Mouse (Mus musculus) liver, embryonic 14.5 days (tissue): ENCODE results near the gene Adipor2. TPM values are rescaled to one million over a fixed set of nuclear protein-coding genes. Genes with fewer than 3 reads are reported as not detected.
A peak's percentile ranks its signal among the peaks of the same experiment; 100 is the strongest.

Experiments used
- ATAC-seq: fragments of 200-750 bp; cut with Nextera tagmentation; 2 replicates; pipeline ENCODE4 v1.8.0; 2017; ENCODE audit warnings: moderate number of reproducible peaks, mild to moderate bottlenecking, moderate library complexity; ENCODE audit not compliant: insufficient read depth
- DNase-seq, 3 experiments: peaks; one replicate each; pipeline ENCODE4 v3.0.0-alpha.2; 2012 to 2013; ENCODE audit warnings: low read depth in 3 of 3, low spot score in 3 of 3
- H3K27ac ChIP-seq: fragments of 300-500 bp; sonication (generic); 2 replicates; pipeline ENCODE4 v1.5.1; 2014; ENCODE audit warnings: moderate library complexity, mild to moderate bottlenecking, control low read depth, inconsistent platforms
- H3K27me3 ChIP-seq: fragments of 300-500 bp; sonication (generic); 2 replicates; pipeline ENCODE4 v1.6.1; 2014; ENCODE audit warnings: mild to moderate bottlenecking, low read length, moderate library complexity; ENCODE audit not compliant: control insufficient read depth, insufficient read depth
- H3K36me3 ChIP-seq: fragments of 300-500 bp; sonication (generic); replicated peaks from 2 replicates; pipeline ENCODE4 v1.6.1; 2014; ENCODE audit warnings: low read depth; ENCODE audit not compliant: control insufficient read depth, insufficient read depth
- H3K4me1 ChIP-seq, 2 experiments: fragments of 200-500 bp in 1 of 2; fragments of 300-500 bp in 1 of 2; sonication (generic) in 1 of 2; replicated peaks; 2 replicates each; pipeline ENCODE4 v1.6.1; 2012 to 2014; ENCODE audit warnings: antibody characterized with exemption in 1 of 2, inconsistent platforms in 1 of 2, low read length in 1 of 2; ENCODE audit not compliant: control insufficient read depth in 2 of 2, insufficient read depth in 2 of 2
- H3K4me2 ChIP-seq: fragments of 300-500 bp; sonication (generic); 2 replicates; pipeline ENCODE4 v1.6.1; 2014; ENCODE audit warnings: low read depth, mild to moderate bottlenecking, control low read depth, moderate library complexity
- H3K4me3 ChIP-seq, 2 experiments: fragments of 200-500 bp in 1 of 2; fragments of 300-500 bp in 1 of 2; sonication (generic) in 1 of 2; 2 replicates each; pipeline ENCODE4 v1.5.1; 2012 to 2014; ENCODE audit warnings: low read depth in 2 of 2, low read length in 2 of 2, mild to moderate bottlenecking in 2 of 2, control low read depth in 1 of 2, inconsistent platforms in 1 of 2, moderate library complexity in 1 of 2; ENCODE audit not compliant: insufficient read depth in 1 of 2
- H3K9ac ChIP-seq: fragments of 300-500 bp; sonication (generic); replicated peaks from 2 replicates; pipeline ENCODE4 v1.6.1; 2014; ENCODE audit warnings: mild to moderate bottlenecking, control low read depth, moderate library complexity
- H3K9me3 ChIP-seq: fragments of 300-500 bp; sonication (generic); 2 replicates; pipeline ENCODE4 v1.6.1; 2016; ENCODE audit warnings: low read length, mixed read lengths; ENCODE audit not compliant: control insufficient read depth
- CTCF ChIP-seq: IDR thresholded peaks from 2 replicates; pipeline ENCODE4 v1.5.1; 2016; ENCODE audit warnings: antibody characterized with exemption, low read depth, control low read depth
- EP300 ChIP-seq: IDR thresholded peaks from 2 replicates; pipeline ENCODE4 v1.6.1; 2016; ENCODE audit warnings: antibody characterized with exemption, low read depth
- WGBS: fragments of 180-500 bp; shearing (Covaris S2); extraction: QIAGEN DNeasy Blood & Tissue Kit; methylation state at CpG from one replicate; pipeline ENCODE4 v1.1.7; 2014; ENCODE audit not compliant: insufficient replicate concordance; 5-methylcytosine and 5-hydroxymethylcytosine counted together
- polyA plus RNA-seq, 2 experiments: library from polyadenylated mRNA; depleted of rRNA in 1 of 2; stranded (reverse) in 1 of 2; unstranded in 1 of 2; fragments of >200 nt; fragmentation: Nextera tagmentation in 1 of 2; extraction: Ambion mirVana in 1 of 2; gene quantifications; 2 replicates each; pipeline versions ENCODE4 v1.2.1 to v1.2.3; 2012 to 2014

Adipor2 gene
- polyA plus RNA-seq, 2 experiments = 17.7 to 18.4 TPM

GRCm38 (mm10) chr6:119395421-119396308 lies 21.8 kb downstream of the Adipor2 start:
- Histone ChIP-seq H3K4me2 (peak overlapping the region; percentile 36), H3K9me3 (no peaks in the 10 kb centered on the region), H3K27ac (no peak overlapping the region), H3K27me3 (no peaks in the 10 kb centered on the region), H3K4me3 (no peak overlapping the region), H3K4me1 (peaks cover 0 to 10% of the 10 kb centered on the region in 2 experiments; a peak in 2 of 4 replicates), H3K9ac (no peak overlapping the region), H3K36me3 (no peaks in the 10 kb centered on the region)
- ATAC-seq = peak; percentile 33; the same call in 1 of the 2 replicates
- 27% methylated on average over 14 of the region's 14 CpGs for WGBS
- no peak for DNase-seq
- TF ChIP-seq CTCF (no peak), EP300 (no peak)

GRCm38 (mm10) chr6:119392836-119393235 lies 24.7 kb downstream of the Adipor2 start:
- Histone ChIP-seq H3K9me3 (no peaks in the 10 kb centered on the region), H3K36me3 (no peaks in the 10 kb centered on the region), H3K27ac (no peak overlapping the region), H3K4me3 (no peak overlapping the region), H3K27me3 (no peaks in the 10 kb centered on the region), H3K9ac (no peak overlapping the region), H3K4me2 (no peak overlapping the region), H3K4me1 (peaks cover 3 to 14% of the 10 kb centered on the region in 2 experiments; a peak in 3 of 4 replicates)
- TF ChIP-seq EP300 (no peak), CTCF (no peak)
- ATAC-seq (no peak), DNase-seq (no peak)
- 76% methylated on average over 9 of the region's 9 CpGs for WGBS

GRCm38 (mm10) chr6:119390728-119391127 lies 26.8 kb downstream of the Adipor2 start:
- H3K27ac ChIP-seq = no peak overlapping the region
- DNase-seq (no peak), ATAC-seq (no peak)
- 80% methylated on average over 4 of the region's 4 CpGs for WGBS
- no peak for TF ChIP-seq CTCF
- no peak for TF ChIP-seq EP300
- H3K36me3 ChIP-seq = no peaks in the 10 kb centered on the region
- no peaks in the 10 kb centered on the region for H3K27me3 ChIP-seq
- H3K4me1 ChIP-seq = peaks cover 13 to 17% of the 10 kb centered on the region in 2 experiments
- no peaks in the 10 kb centered on the region for H3K9me3 ChIP-seq
- H3K4me2 ChIP-seq = no peak overlapping the region
- no peak overlapping the region for H3K4me3 ChIP-seq
- H3K9ac ChIP-seq = no peak overlapping the region

- DNase-seq (no peak), ATAC-seq (no peak)
- Histone ChIP-seq H3K4me1 (peaks cover 12 to 16% of the 10 kb centered on the region in 2 experiments), H3K36me3 (no peaks in the 10 kb centered on the region), H3K9ac (peak overlapping the region; percentile 62), H3K27ac (peak overlapping the region; percentile 68), H3K4me2 (peak overlapping the region; percentile 70), H3K4me3 (peak overlapping the region; percentile 92), H3K9me3 (no peaks in the 10 kb centered on the region), H3K27me3 (no peaks in the 10 kb centered on the region)
- TF ChIP-seq CTCF = no peak
- TF ChIP-seq EP300 = no peak
- 11% methylated on average over 10 of the region's 10 CpGs for WGBS
These were observed 28.4 kb downstream of the Adipor2 start for GRCm38 (mm10) chr6:119389089-119389488.

GRCm38 (mm10) chr6:119388650-119389012 lies 28.9 kb downstream of the Adipor2 start:
- Histone ChIP-seq H3K4me3 (peak overlapping the region; percentile 92 to 98), H3K36me3 (no peaks in the 10 kb centered on the region; the same call in 1 of the 2 replicates), H3K4me2 (peak overlapping the region; percentile 84), H3K9ac (peak overlapping the region; percentile 95), H3K9me3 (no peaks in the 10 kb centered on the region), H3K27ac (peak overlapping the region; percentile 77), H3K27me3 (no peaks in the 10 kb centered on the region), H3K4me1 (peaks cover 12 to 16% of the 10 kb centered on the region in 2 experiments)
- DNase-seq = peak; percentile 96
- TF ChIP-seq CTCF (no peak), EP300 (no peak)
- under 1% methylated on average over 50 of the region's 53 CpGs for WGBS
- ATAC-seq = peak; percentile 98
